Mouse (Mus musculus): ENCODE measurements at regions not wholly inside any gene's neighbourhood (a gene's known extent, or its start where the extent isn't known, plus 50 kb on each side); places are given as distances from the start of the nearest gene placed in this dataset.
"Not testable (repeated sequence)": the region's sequence is repeated elsewhere in the genome, so short reads cannot be mapped to it uniquely, and the experiment has no call there.

DNA sequence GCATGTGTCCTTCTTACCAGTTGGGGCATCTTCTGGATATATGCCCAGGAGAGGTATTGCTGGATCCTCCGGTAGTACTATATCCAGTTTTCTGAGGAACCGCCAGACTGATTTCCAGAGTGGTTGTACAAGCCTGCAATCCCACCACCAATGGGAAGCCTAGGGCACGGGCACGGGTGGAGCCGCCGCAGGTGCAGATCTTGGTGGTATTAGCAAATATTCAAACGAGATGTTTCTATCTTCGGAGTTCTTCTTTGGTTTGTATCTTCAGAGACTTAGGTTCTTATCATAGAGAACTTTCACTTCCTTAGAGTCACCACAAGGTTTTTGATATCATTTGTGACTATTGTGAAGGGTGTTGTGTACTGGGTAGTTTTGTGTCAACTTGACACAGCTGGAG lies 103.1 kb downstream of the Btbd35f12 start:
- H3K4me3 ChIP-seq (ENCODE audit: low read length); H3K27me3 ChIP-seq (ENCODE audit: insufficient read depth, low read length); H3K36me3 ChIP-seq (ENCODE audit: insufficient read depth, low read length); H3K4me1 ChIP-seq (ENCODE audit: insufficient read depth, low read length); H3K27ac ChIP-seq; ATAC-seq; H3K4me2 ChIP-seq (ENCODE audit: low read depth, low read length); H3K9me3 ChIP-seq (ENCODE audit: low read length); H3K9ac ChIP-seq (replicated peaks; ENCODE audit: low read length): not testable (repeated sequence)
- DNase-seq (ENCODE audit: low spot score), result peak; percentile 16
- WGBS, result 90% methylated on average over 7 of the region's 8 CpGs
